Mouse (Mus musculus): ENCODE measurements around the gene Clrn2. TPM values are rescaled to one million over a fixed set of nuclear protein-coding genes. Genes with fewer than 3 reads are reported as not detected.

Gene Clrn2
- not detected in 2 replicates for total RNA-seq (2014; fragmentation: Nextera tagmentation)
- total RNA-seq (2017) = 0.33 TPM in 1 of 2 replicates, not detected in the other
- not detected in 2 replicates for polyA plus RNA-seq (2012)

DNA sequence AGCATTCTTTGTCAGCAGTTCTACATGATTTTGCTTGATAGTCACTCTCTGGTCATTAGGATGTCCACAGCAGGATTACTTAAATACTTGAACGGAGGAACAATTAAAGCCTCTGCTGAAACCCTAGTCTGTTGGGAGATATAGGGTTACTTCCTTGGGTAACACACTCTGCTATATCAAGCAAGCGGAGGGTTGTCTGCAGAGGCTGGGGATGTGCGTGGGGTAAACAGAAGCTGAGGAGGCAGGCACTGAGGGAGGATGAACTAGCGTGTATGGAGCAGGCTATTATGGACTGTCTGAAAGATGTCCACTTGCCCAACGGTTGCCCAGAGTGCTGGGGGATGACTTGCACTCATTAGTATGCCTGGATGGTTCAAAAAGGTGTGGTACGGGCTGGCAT, at the start of gene Clrn2:
Gene Clrn2 (plus strand): TSS at position 301 of the 400 bp plus-strand sequence.
- Histone ChIP-seq H3K4me3 (ENCODE audit: low read depth, low read length) (no peak within 1 kb of the TSS), H3K36me3 (replicated peaks) (peaks cover 3% of the 10 kb centered on the region), H3K27me3 (ENCODE audit: insufficient read depth, low read length) (peaks cover 26% of the 10 kb centered on the region), H3K4me1 (ENCODE audit: insufficient read depth, low read depth, low read length) (peaks cover 23% of the 10 kb centered on the region), H3K9me3 (replicated peaks) (no peaks in the 10 kb centered on the region)
- TF ChIP-seq POLR2AphosphoS5 (IDR thresholded peaks at IDR 0.05; ENCODE audit: insufficient replicate concordance, low read depth, low read length) = no peak
- TF ChIP-seq GATA1 (IDR thresholded peaks at IDR 0.05; ENCODE audit: borderline replicate concordance, low read length) = no peak
- TF ChIP-seq CTCF (IDR thresholded peaks at IDR 0.05; ENCODE audit: low read depth, low read length) = no peak
- TF ChIP-seq GATA2 (IDR thresholded peaks at IDR 0.05; ENCODE audit: borderline replicate concordance, low read depth, low read length) = no peak
- ATAC-seq (ENCODE audit: extremely low read depth, insufficient number of reproducible peaks, low FRiP score, poor library complexity, severe bottlenecking) (no peak), DNase-seq (ENCODE audit: low spot score) (no peak)

DNA sequence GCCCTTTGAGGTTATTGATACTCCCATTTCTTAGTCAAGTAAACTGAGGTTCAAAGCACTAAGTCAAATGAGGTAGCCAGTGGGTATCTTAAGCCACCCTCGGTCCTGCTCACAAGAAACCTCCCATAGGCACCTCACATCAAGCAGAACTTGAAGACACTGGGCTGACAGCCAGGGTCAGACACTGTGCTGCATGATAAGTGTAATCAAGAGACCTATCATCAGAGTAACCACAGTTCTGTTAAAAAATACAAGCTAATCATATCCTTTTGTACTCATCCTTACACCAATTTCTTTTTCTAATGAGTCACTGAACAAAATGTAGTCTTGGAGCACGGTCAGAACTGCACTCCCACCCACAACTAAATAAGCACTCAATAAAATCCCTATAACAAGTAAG, 47.4 kb upstream of the Clrn2 start:
- H3K9me3 ChIP-seq (replicated peaks) = no peaks in the 10 kb centered on the region
- H3K27me3 ChIP-seq (ENCODE audit: insufficient read depth, low read length) = no peaks in the 10 kb centered on the region
- H3K36me3 ChIP-seq (replicated peaks) = no peaks in the 10 kb centered on the region
- no peak for TF ChIP-seq POLR2AphosphoS5 (IDR thresholded peaks at IDR 0.05; ENCODE audit: insufficient replicate concordance, low read depth, low read length)
- TF ChIP-seq GATA2 (IDR thresholded peaks at IDR 0.05; ENCODE audit: borderline replicate concordance, low read depth, low read length) = no peak
- TF ChIP-seq TAL1 (conservative IDR thresholded peaks at IDR 0.05; ENCODE audit: low read depth, low read length) = no peak
- TF ChIP-seq CTCF (IDR thresholded peaks at IDR 0.05; ENCODE audit: low read depth, low read length) = no peak
- TF ChIP-seq GATA1 (IDR thresholded peaks at IDR 0.05; ENCODE audit: borderline replicate concordance, low read length) = no peak
- H3K4me3 ChIP-seq (ENCODE audit: low read depth, low read length) = no peak overlapping the region
- DNase-seq (ENCODE audit: low spot score) = no peak
- no peak for ATAC-seq (ENCODE audit: extremely low read depth, insufficient number of reproducible peaks, low FRiP score, poor library complexity, severe bottlenecking)
- no peaks in the 10 kb centered on the region for H3K4me1 ChIP-seq (ENCODE audit: insufficient read depth, low read depth, low read length)

DNA sequence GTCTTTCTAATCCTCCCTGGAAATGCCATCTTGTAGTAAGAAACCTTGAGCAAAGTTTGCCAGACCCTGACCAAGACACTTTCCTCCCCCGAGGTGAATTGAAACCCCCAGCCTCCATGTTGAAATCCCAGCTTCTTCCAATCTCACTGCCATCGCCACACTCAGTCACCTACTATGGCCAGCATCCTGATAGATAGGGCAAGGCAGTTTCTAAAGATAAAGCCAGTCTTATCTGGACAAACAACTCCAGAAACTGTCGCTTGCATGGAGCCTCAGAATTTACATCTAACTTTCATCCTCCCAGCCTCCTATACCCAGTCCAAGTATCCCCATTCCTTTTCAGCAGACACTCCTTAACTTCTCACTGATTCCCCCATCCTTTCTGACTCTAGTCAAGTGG, 37.1 kb upstream of the Clrn2 start:
- TF ChIP-seq POLR2AphosphoS5 (IDR thresholded peaks at IDR 0.05; ENCODE audit: insufficient replicate concordance, low read depth, low read length) (no peak), GATA2 (IDR thresholded peaks at IDR 0.05; ENCODE audit: borderline replicate concordance, low read depth, low read length) (no peak), CTCF (IDR thresholded peaks at IDR 0.05; ENCODE audit: low read depth, low read length) (no peak), TAL1 (conservative IDR thresholded peaks at IDR 0.05; ENCODE audit: low read depth, low read length) (no peak), GATA1 (IDR thresholded peaks at IDR 0.05; ENCODE audit: borderline replicate concordance, low read length) (no peak)
- ATAC-seq (ENCODE audit: extremely low read depth, insufficient number of reproducible peaks, low FRiP score, poor library complexity, severe bottlenecking) (no peak), DNase-seq (ENCODE audit: low spot score) (no peak)

DNA sequence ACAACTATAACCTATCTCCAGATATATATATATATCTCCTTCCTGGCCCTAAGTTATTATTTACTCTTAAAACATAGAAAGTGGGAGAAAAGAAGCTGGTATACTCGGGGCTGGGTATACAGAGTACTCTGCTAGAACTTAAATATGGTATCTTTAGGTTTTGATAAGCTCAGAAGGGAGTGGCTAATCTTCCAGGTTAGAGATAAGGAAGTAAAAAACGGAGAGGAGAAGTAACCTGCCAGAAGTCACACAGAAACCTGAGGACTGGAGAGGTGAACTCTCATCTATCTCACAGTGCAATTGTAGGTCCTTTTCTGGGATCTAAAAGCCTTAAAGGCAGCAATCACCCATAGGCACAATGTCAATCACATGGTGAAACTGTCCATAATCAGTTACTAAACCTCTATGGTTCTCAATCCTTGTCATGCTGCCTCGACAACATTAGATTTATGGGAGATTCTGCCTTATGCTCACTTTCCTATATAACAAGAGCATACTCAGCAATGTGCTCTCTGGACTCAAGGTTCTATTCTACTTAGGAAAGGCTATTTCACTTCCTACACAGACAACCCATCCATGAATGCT, 35.6 kb upstream of the Clrn2 start:
- DNase-seq (ENCODE audit: low spot score) = no peak

More for the DNA sequence above, 37.1 kb upstream of the Clrn2 start:
- H3K4me1 ChIP-seq (ENCODE audit: insufficient read depth, low read depth, low read length) = peaks cover 5% of the 10 kb centered on the region; the same call in 1 of the 2 replicates
- H3K9me3 ChIP-seq (replicated peaks) = no peaks in the 10 kb centered on the region
- no peaks in the 10 kb centered on the region for H3K27me3 ChIP-seq (ENCODE audit: insufficient read depth, low read length)
- H3K4me3 ChIP-seq (ENCODE audit: low read depth, low read length) = no peak overlapping the region
- no peaks in the 10 kb centered on the region for H3K36me3 ChIP-seq (replicated peaks)

DNA sequence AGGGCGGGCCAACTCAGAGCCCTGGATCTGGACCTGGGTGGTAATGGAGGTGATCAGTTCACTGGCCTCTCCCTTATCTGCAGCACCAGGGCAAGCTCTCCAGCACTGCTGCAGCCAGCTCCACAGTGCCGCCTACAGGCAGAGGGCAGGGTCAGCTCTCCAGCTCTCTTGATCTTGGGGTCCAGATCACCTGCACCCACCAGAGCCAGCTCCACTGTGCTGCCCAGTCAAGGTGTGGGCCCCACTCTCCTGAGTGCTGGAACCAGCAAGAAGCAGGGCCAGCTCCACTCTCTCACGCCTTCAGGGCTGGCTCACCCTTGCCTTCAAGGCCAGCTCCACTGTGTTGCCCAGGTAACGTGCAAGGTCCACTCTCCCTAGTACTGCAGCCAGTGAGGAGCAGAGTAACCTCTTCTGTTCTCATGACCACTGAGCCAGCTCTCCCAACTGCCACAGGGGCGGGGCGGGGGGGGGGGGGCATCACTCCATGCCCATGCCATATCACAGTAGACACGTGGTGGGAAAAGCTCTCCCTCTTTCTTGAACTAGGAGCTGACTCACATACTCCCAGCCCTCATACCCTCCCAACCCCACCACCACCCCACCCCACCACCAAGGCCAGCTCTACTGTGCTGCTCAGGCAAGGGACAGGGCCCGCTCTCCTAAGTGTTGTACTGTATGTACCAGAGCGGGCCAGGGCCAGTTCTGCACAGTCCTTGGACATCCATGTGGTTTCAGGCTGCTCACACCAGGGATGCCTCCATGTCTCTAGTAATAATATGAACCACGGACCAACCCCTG, 33.5 kb upstream of the Clrn2 start:
- DNase-seq (ENCODE audit: low spot score) (no peak), ATAC-seq (ENCODE audit: extremely low read depth, insufficient number of reproducible peaks, low FRiP score, poor library complexity, severe bottlenecking) (no peak)
- Histone ChIP-seq H3K27me3 (ENCODE audit: insufficient read depth, low read length) (no peaks in the 10 kb centered on the region), H3K9me3 (replicated peaks) (no peaks in the 10 kb centered on the region), H3K4me1 (ENCODE audit: insufficient read depth, low read depth, low read length) (peaks cover 10% of the 10 kb centered on the region; the same call in 1 of the 2 replicates), H3K4me3 (ENCODE audit: low read depth, low read length) (no peak overlapping the region), H3K36me3 (replicated peaks) (no peaks in the 10 kb centered on the region)
- TF ChIP-seq CTCF (IDR thresholded peaks at IDR 0.05; ENCODE audit: low read depth, low read length) (0 out of 2 replicates have a peak, but pooled peaks have one; percentile 34), GATA2 (IDR thresholded peaks at IDR 0.05; ENCODE audit: borderline replicate concordance, low read depth, low read length) (no peak), GATA1 (IDR thresholded peaks at IDR 0.05; ENCODE audit: borderline replicate concordance, low read length) (no peak), TAL1 (conservative IDR thresholded peaks at IDR 0.05; ENCODE audit: low read depth, low read length) (no peak), POLR2AphosphoS5 (IDR thresholded peaks at IDR 0.05; ENCODE audit: insufficient replicate concordance, low read depth, low read length) (no peak)

More for the DNA sequence above, 35.6 kb upstream of the Clrn2 start:
- Histone ChIP-seq H3K36me3 (replicated peaks) (no peaks in the 10 kb centered on the region), H3K4me1 (ENCODE audit: insufficient read depth, low read depth, low read length) (peaks cover 10% of the 10 kb centered on the region; the same call in 1 of the 2 replicates), H3K9me3 (replicated peaks) (no peaks in the 10 kb centered on the region), H3K4me3 (ENCODE audit: low read depth, low read length) (no peak overlapping the region), H3K27me3 (ENCODE audit: insufficient read depth, low read length) (no peaks in the 10 kb centered on the region)
- no peak for ATAC-seq (ENCODE audit: extremely low read depth, insufficient number of reproducible peaks, low FRiP score, poor library complexity, severe bottlenecking)
- TF ChIP-seq POLR2AphosphoS5 (IDR thresholded peaks at IDR 0.05; ENCODE audit: insufficient replicate concordance, low read depth, low read length) (no peak), TAL1 (conservative IDR thresholded peaks at IDR 0.05; ENCODE audit: low read depth, low read length) (no peak), GATA1 (IDR thresholded peaks at IDR 0.05; ENCODE audit: borderline replicate concordance, low read length) (no peak), CTCF (IDR thresholded peaks at IDR 0.05; ENCODE audit: low read depth, low read length) (no peak), GATA2 (IDR thresholded peaks at IDR 0.05; ENCODE audit: borderline replicate concordance, low read depth, low read length) (no peak)

All from G1E (cell line).